Comparison of ENCODE assay signal across 19 mouse cellular contexts in genomic region chr4:156057702-156058101, GRCm38 (mm10). TPM values are rescaled to one million over a fixed set of nuclear protein-coding genes. Genes with fewer than 3 reads are reported as not detected.
DNase-seq lines count a peak whose midpoint lies in the region; ATAC-seq and TF ChIP-seq lines count a peak whose summit lies in the region.
"Had no signal": no experiment of that assay in that cellular context is flagged by ENCODE, and none has a peak within 500 bp of the region (broad histone marks: within the 10 kb centered on the region; RNA-seq: fewer than 3 reads in every experiment).

No protein-coding gene starts in this region.

- 0 out of 2 replicates have a peak, but pooled peaks cover 2% of the 10 kb centered on the region for H3K27me3 ChIP-seq in heart, embryonic 15.5 days
- no peaks in the 10 kb centered on the region for H3K27me3 ChIP-seq in lung, embryonic 15.5 days
- H3K27me3 ChIP-seq in kidney, postnatal 0 days (ENCODE audit: insufficient read depth, low read length), result no peaks in the 10 kb centered on the region
- H3K27me3 ChIP-seq: midbrain, embryonic 12.5 days had no signal

- no peak for ATAC-seq in heart, embryonic 15.5 days (replicated peaks; ENCODE audit: insufficient number of reproducible peaks, insufficient read depth, low FRiP score, low read depth)
- ATAC-seq in lung, embryonic 15.5 days (ENCODE audit: borderline replicate concordance, extremely low read depth, low FRiP score, low TSS enrichment), result no peak
- no peak for ATAC-seq in kidney, postnatal 0 days (replicated peaks; ENCODE audit: low FRiP score, low read depth)
- ATAC-seq: forebrain, embryonic 13.5 days had no signal

- intact Hi-C loops in heart, postnatal 14 days (cut with DNase I), result no loop called here

- H3K4me1 ChIP-seq in heart, embryonic 15.5 days (replicated peaks), result peaks cover 11% of the 10 kb centered on the region
- H3K4me1 ChIP-seq in lung, embryonic 15.5 days, result peaks cover 11% of the 10 kb centered on the region; the same call in 1 of the 2 replicates
- H3K4me1 ChIP-seq in kidney, postnatal 0 days (replicated peaks; ENCODE audit: insufficient read depth, low read length), result 0 out of 2 replicates have a peak, but pooled peaks cover 6% of the 10 kb centered on the region
- H3K4me1 ChIP-seq: forebrain, embryonic 13.5 days; midbrain, embryonic 12.5 days had no signal

- no peaks in the 10 kb centered on the region for H3K9me3 ChIP-seq in heart, embryonic 15.5 days (replicated peaks)
- H3K9me3 ChIP-seq in lung, embryonic 15.5 days, result no peaks in the 10 kb centered on the region
- no peaks in the 10 kb centered on the region for H3K9me3 ChIP-seq in kidney, postnatal 0 days (replicated peaks; ENCODE audit: low read length)
- H3K9me3 ChIP-seq: forebrain, embryonic 13.5 days; heart, embryonic 10.5 days; midbrain, embryonic 12.5 days had no signal

- H3K27ac ChIP-seq in heart, embryonic 15.5 days, result no peak overlapping the region
- peak overlapping the region; percentile 55 for H3K27ac ChIP-seq in lung, embryonic 15.5 days
- H3K27ac ChIP-seq in kidney, postnatal 0 days, result peak overlapping the region; percentile 95
- H3K27ac ChIP-seq: forebrain, embryonic 13.5 days; heart, embryonic 10.5 days; midbrain, embryonic 12.5 days had no signal

- H3K4me2 ChIP-seq in heart, embryonic 15.5 days, result no peak overlapping the region
- H3K4me2 ChIP-seq in lung, embryonic 15.5 days, result peak overlapping the region; percentile 49
- H3K4me2 ChIP-seq in kidney, postnatal 0 days (ENCODE audit: low read length), result peak overlapping the region; percentile 47
- H3K4me2 ChIP-seq: forebrain, embryonic 13.5 days; midbrain, embryonic 12.5 days had no signal

- DNase-seq in heart, postnatal 14 days, result no peak
- DNase-seq in lung, postnatal 14 days, result no peak
- no peak for DNase-seq in kidney, postnatal 0 days (ENCODE audit: low spot score)
- no peak for DNase-seq in cerebellum, adult 9-11 months
- no peak for DNase-seq in adrenal gland, adult 18-20 months (ENCODE audit: low spot score in 2 of 2)
- no peak for DNase-seq in spleen, postnatal 4 days (ENCODE audit: low spot score in 2 of 2)
- DNase-seq: adrenal gland, adult 8-10 months; cerebellum, adult 9-10 months; embryo, embryonic 11 days; gastrocnemius, postnatal 10 days; left cerebral cortex, postnatal 4 days; lung, postnatal 36 days had no signal

- peak overlapping the region; percentile 12; the same call in 1 of the 2 replicates for H3K4me3 ChIP-seq in heart, embryonic 15.5 days
- H3K4me3 ChIP-seq in lung, embryonic 15.5 days, result peak overlapping the region; percentile 46
- H3K4me3 ChIP-seq in kidney, postnatal 0 days (replicated peaks; ENCODE audit: low read depth, low read length), result peak overlapping the region; percentile 32
- H3K4me3 ChIP-seq: forebrain, embryonic 13.5 days; heart, embryonic 10.5 days; midbrain, embryonic 12.5 days; myocyte had no signal

- H3K9ac ChIP-seq in heart, embryonic 15.5 days, result 0 out of 2 replicates have a peak overlapping the region, but pooled peaks have one; percentile 1
- H3K9ac ChIP-seq in lung, embryonic 15.5 days, result peak overlapping the region; percentile 31; the same call in 1 of the 2 replicates
- H3K9ac ChIP-seq in kidney, postnatal 0 days (ENCODE audit: low read depth, low read length), result peak overlapping the region; percentile 19
- H3K9ac ChIP-seq: forebrain, embryonic 13.5 days; midbrain, embryonic 12.5 days had no signal

- no peaks in the 10 kb centered on the region for H3K36me3 ChIP-seq in heart, embryonic 15.5 days
- no peaks in the 10 kb centered on the region for H3K36me3 ChIP-seq in lung, embryonic 15.5 days
- H3K36me3 ChIP-seq in kidney, postnatal 0 days (ENCODE audit: insufficient read depth, low read length), result no peaks in the 10 kb centered on the region
- H3K36me3 ChIP-seq: heart, embryonic 10.5 days; midbrain, embryonic 12.5 days had no signal

- TF ChIP-seq CTCF in kidney, postnatal 0 days (IDR thresholded peaks at IDR 0.05; ENCODE audit: low read depth), result no peak

- 65% methylated on average over 10 of the region's 10 CpGs for WGBS in heart, embryonic 15.5 days
- 46% methylated on average over 10 of the region's 10 CpGs for WGBS in lung, embryonic 15.5 days
- WGBS in kidney, postnatal 0 days, result 57% methylated on average over 10 of the region's 10 CpGs

RNA-seq across cellular contexts. Expression of gene Ttll10, which starts 1.5 kb away (rescaled TPM):
- polyA plus RNA-seq in heart, embryonic 15.5 days (2015; fragmentation: Nextera tagmentation; extraction: Ambion mirVana), result 0.59 and 1.1 TPM in 2 replicates
- total RNA-seq in heart, postnatal 14 days (2021), result not detected
- 2.9 TPM in 2 replicates for polyA plus RNA-seq in lung, embryonic 15.5 days (2015; fragmentation: Nextera tagmentation; extraction: Ambion mirVana)
- 5.6 and 6.0 TPM in 2 replicates for polyA plus RNA-seq in kidney, postnatal 0 days (2015; fragmentation: Nextera tagmentation; extraction: Ambion mirVana)
- under 1 TPM in 1 of 2 experiments, not detected in 1; 0.35 TPM for total RNA-seq in adrenal gland, adult 18-20 months (2021)
- total RNA-seq: gastrocnemius, postnatal 10 days; left cerebral cortex, postnatal 4 days had no signal
- polyA plus RNA-seq: forebrain, embryonic 13.5 days; midbrain, embryonic 12.5 days; myocyte had no signal

RNA-seq across cellular contexts. Expression of gene Tnfrsf18, which starts 31.7 kb away (rescaled TPM):
- polyA plus RNA-seq in heart, embryonic 15.5 days (2015; fragmentation: Nextera tagmentation; extraction: Ambion mirVana), result 1.9 and 2.9 TPM in 2 replicates
- total RNA-seq in heart, postnatal 14 days (2021), result under 1 TPM in 1 of 2 experiments, not detected in 1; 0.56 TPM
- 1.6 and 2.7 TPM in 2 replicates for polyA plus RNA-seq in lung, embryonic 15.5 days (2015; fragmentation: Nextera tagmentation; extraction: Ambion mirVana)
- 1.3 TPM in 2 replicates for polyA plus RNA-seq in kidney, postnatal 0 days (2015; fragmentation: Nextera tagmentation; extraction: Ambion mirVana)
- not detected for total RNA-seq in adrenal gland, adult 18-20 months (2021)
- total RNA-seq: layer of hippocampus, postnatal 14 days; left cerebral cortex, postnatal 4 days had no signal

RNA-seq across cellular contexts. Expression of gene Tnfrsf4, which starts 44.1 kb away (rescaled TPM):
- polyA plus RNA-seq in heart, embryonic 15.5 days (2015; fragmentation: Nextera tagmentation; extraction: Ambion mirVana), result 0.36 and 0.55 TPM in 2 replicates
- total RNA-seq in heart, postnatal 14 days (2021), result under 1 TPM; 0.50 to 0.80 TPM
- polyA plus RNA-seq in lung, embryonic 15.5 days (2015; fragmentation: Nextera tagmentation; extraction: Ambion mirVana), result 0.39 and 0.42 TPM in 2 replicates
- polyA plus RNA-seq in kidney, postnatal 0 days (2015; fragmentation: Nextera tagmentation; extraction: Ambion mirVana), result 0.70 and 0.88 TPM in 2 replicates
- total RNA-seq in adrenal gland, adult 18-20 months (2021), result under 1 TPM; 0.29 to 0.66 TPM

RNA-seq across cellular contexts. Expression of gene 9430015G10Rik, which starts 52.1 kb away (rescaled TPM):
- polyA plus RNA-seq in heart, embryonic 15.5 days (2015; fragmentation: Nextera tagmentation; extraction: Ambion mirVana), result 11.6 and 19.4 TPM in 2 replicates
- 1 to 10 TPM; 4.6 to 4.8 TPM for total RNA-seq in heart, postnatal 14 days (2021)
- polyA plus RNA-seq in lung, embryonic 15.5 days (2015; fragmentation: Nextera tagmentation; extraction: Ambion mirVana), result 40.2 and 43.4 TPM in 2 replicates
- polyA plus RNA-seq in kidney, postnatal 0 days (2015; fragmentation: Nextera tagmentation; extraction: Ambion mirVana), result 11.8 and 15.3 TPM in 2 replicates
- 10 to 100 TPM in 1 of 2 experiments, 1 to 10 TPM in 1; 9.6 to 12.9 TPM for total RNA-seq in adrenal gland, adult 18-20 months (2021)
